Mouse (Mus musculus) olfactory bulb, adult 2 months (tissue): ENCODE measurements at regions not wholly inside any gene's neighbourhood (a gene's known extent, or its start where the extent isn't known, plus 50 kb on each side); places are given as distances from the start of the nearest gene placed in this dataset.

Experiments
- CTCF ChIP-seq: fragments of 200-500 bp; IDR thresholded peaks from 2 replicates; pipeline ENCODE4 v1.5.1; 2012; ENCODE audit warnings: low read depth, mild to moderate bottlenecking, low read length, moderate library complexity; ENCODE audit not compliant: insufficient read depth
- POLR2A ChIP-seq: fragments of 200-500 bp; IDR thresholded peaks from 2 replicates; pipeline ENCODE4 v1.6.1; 2012; ENCODE audit warnings: mild to moderate bottlenecking, low read depth, low read length, moderate library complexity; ENCODE audit not compliant: insufficient read depth

- TF ChIP-seq CTCF, result no peak
- TF ChIP-seq POLR2A, result no peak
Measured at GRCm38 (mm10) chr5:85936667-85937314, 128.6 kb downstream of the Cenpc1 start.
